Mouse (Mus musculus) gastrocnemius, adult 8-10 months (tissue): Measurements from ENCODE around the gene Nfix. TPM values are rescaled to one million over a fixed set of nuclear protein-coding genes. Genes with fewer than 3 reads are reported as not detected.

Source experiments
- DNase-seq, 2 experiments: peaks; one replicate each; pipeline ENCODE4 v3.0.0; 2022; ENCODE audit warnings: low spot score in 2 of 2
- total RNA-seq, 4 experiments: library from RNA; stranded (reverse); gene quantifications; 2 replicates each; pipeline ENCODE4 v1.2.4; 2022

Gene Nfix
- total RNA-seq, 4 experiments from 2014 or later = 507 to 604 (median 532) TPM

- DNase-seq = peak in 1 of 2 experiments; percentile 1
Observed at GRCm38 (mm10) chr8:84702963-84703465, 97.1 kb downstream of the Nfix start.

- peak in 1 of 2 experiments; percentile 1 for DNase-seq
Observed at GRCm38 (mm10) chr8:84702561-84702960, 97.6 kb downstream of the Nfix start.

GRCm38 (mm10) chr8:84700941-84701911 is 98.9 kb downstream of the Nfix start, which contains the start of gene Lyl1:
TSS of gene Lyl1 (plus strand) at chr8:84701457.
- DNase-seq = peak in 1 of 2 experiments; percentile 2

- no peak for DNase-seq
Observed at GRCm38 (mm10) chr8:84700526-84700925, 99.6 kb downstream of the Nfix start.

GRCm38 (mm10) chr8:84699861-84700322 is 100.3 kb downstream of the Nfix start:
- peak; percentile 39 to 45 for DNase-seq

- DNase-seq = peak; percentile 54 to 59
Observed at GRCm38 (mm10) chr8:84698929-84699401, 101.2 kb downstream of the Nfix start.

- no peak for DNase-seq
Observed at GRCm38 (mm10) chr8:84698288-84698687, 101.9 kb downstream of the Nfix start.

GRCm38 (mm10) chr8:84697166-84698130 is 102.7 kb downstream of the Nfix start:
- DNase-seq = no peak

GRCm38 (mm10) chr8:84695140-84695539 is 105.0 kb downstream of the Nfix start:
- DNase-seq = no peak

- DNase-seq = no peak
Observed at GRCm38 (mm10) chr8:84693332-84693731, 106.8 kb downstream of the Nfix start.

- DNase-seq = peak; percentile 80
Observed at GRCm38 (mm10) chr8:84689091-84689915, 110.8 kb downstream of the Nfix start.

GRCm38 (mm10) chr8:84687705-84688100 is 112.4 kb downstream of the Nfix start, which contains the start of gene Nacc1:
TSS of gene Nacc1 (minus strand) at chr8:84687862.
- peak; percentile 72 to 77 for DNase-seq

- no peak for DNase-seq
Observed at GRCm38 (mm10) chr8:84687003-84687704, 113.0 kb downstream of the Nfix start.

- no peak for DNase-seq
Observed at GRCm38 (mm10) chr8:84686191-84687002, 113.7 kb downstream of the Nfix start, which contains the start of gene Trmt1. TSS of gene Trmt1 (plus strand) at chr8:84686307.

- DNase-seq = no peak
Observed at GRCm38 (mm10) chr8:84684537-84684936, 115.6 kb downstream of the Nfix start.

- DNase-seq = no peak
Observed at GRCm38 (mm10) chr8:84682257-84682656, 117.9 kb downstream of the Nfix start.

GRCm38 (mm10) chr8:84681476-84681875 is 118.7 kb downstream of the Nfix start:
- no peak for DNase-seq

GRCm38 (mm10) chr8:84677305-84677704 is 122.8 kb downstream of the Nfix start:
- DNase-seq = no peak
